Mouse (Mus musculus): ENCODE results near the gene Gdnf.

DNA sequence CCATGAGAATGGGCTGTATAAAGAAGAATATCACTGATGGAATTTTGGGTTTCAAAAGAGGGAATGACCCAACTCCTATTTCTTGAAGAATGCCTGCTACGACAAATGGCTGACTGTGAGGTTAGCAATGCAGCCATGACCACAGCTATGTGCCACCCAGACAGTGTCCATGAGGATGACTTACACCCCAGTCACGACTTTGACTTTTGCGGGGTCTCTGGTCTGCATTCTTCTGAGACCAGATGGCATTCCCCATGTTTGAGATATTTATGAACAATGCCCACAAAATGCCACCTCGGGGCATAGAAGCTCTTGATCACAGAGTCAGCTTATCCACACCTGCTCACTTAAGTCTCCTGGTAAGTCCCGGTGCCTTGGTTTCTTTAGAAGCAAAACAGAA, 52.2 kb downstream of the Gdnf start:
- TF ChIP-seq CTCF (IDR thresholded peaks at IDR 0.05; ENCODE audit: insufficient read depth, low read depth, low read length) (no peak), POLR2A (IDR thresholded peaks at IDR 0.05; ENCODE audit: insufficient read depth, low read depth, low read length) (no peak)

Data from olfactory bulb, adult 2 months (tissue).